ENCODE assay signal across 7 mouse cellular contexts in genomic region chr11:60209217-60209932, GRCm38 (mm10). TPM values are rescaled to one million over a fixed set of nuclear protein-coding genes. Genes with fewer than 3 reads are reported as not detected.
DNase-seq lines count a peak whose midpoint lies in the region; ATAC-seq and TF ChIP-seq lines count a peak whose summit lies in the region.

No protein-coding gene starts in this region.

- peak; percentile 86 for DNase-seq in adrenal gland, adult 2 months
- DNase-seq in cerebellum, postnatal 36 days = peak; percentile 81 to 90
- DNase-seq in gastrocnemius, postnatal 14 days = peak; percentile 78
- peak; percentile 78 for DNase-seq in left cerebral cortex, postnatal 25 days (ENCODE audit: low spot score in 2 of 2)
- DNase-seq in midbrain, embryonic 11.5 days (ENCODE audit: low spot score, missing footprints) = no peak

- peak overlapping the region; percentile 77 for H3K27ac ChIP-seq in intestine, embryonic 15.5 days
- peak overlapping the region; percentile 65 for H3K27ac ChIP-seq in midbrain, embryonic 11.5 days (ENCODE audit: low read depth, low read length)
- H3K27ac ChIP-seq in testis, adult 2 months (ENCODE audit: control insufficient read depth, insufficient read depth, low read depth, low read length) = peak overlapping the region; percentile 7; the same call in 1 of the 2 replicates

- peak; percentile 32 for ATAC-seq in intestine, embryonic 15.5 days
- 0 out of 2 replicates have a peak, but pooled peaks have one; percentile 9 for ATAC-seq in midbrain, embryonic 11.5 days (ENCODE audit: low FRiP score)

- H3K27me3 ChIP-seq in intestine, embryonic 15.5 days (replicated peaks) = no peaks in the 10 kb centered on the region
- no peaks in the 10 kb centered on the region for H3K27me3 ChIP-seq in midbrain, embryonic 11.5 days (ENCODE audit: control insufficient read depth, insufficient read depth, low read length)
- H3K27me3 ChIP-seq in testis, adult 2 months (ENCODE audit: control insufficient read depth, insufficient read depth, low read length) = no peaks in the 10 kb centered on the region

- H3K4me3 ChIP-seq in intestine, embryonic 15.5 days (replicated peaks) = peak overlapping the region; percentile 36
- peak overlapping the region; percentile 49 for H3K4me3 ChIP-seq in midbrain, embryonic 11.5 days (ENCODE audit: low read depth, low read length)
- H3K4me3 ChIP-seq in testis, adult 2 months (ENCODE audit: control insufficient read depth, low read depth, low read length) = peak overlapping the region; percentile 88

- TF ChIP-seq POLR2A in testis, adult 2 months (IDR thresholded peaks at IDR 0.05; ENCODE audit: control insufficient read depth, low read depth, low read length) = no peak

- no peak for TF ChIP-seq CTCF in testis, adult 2 months (IDR thresholded peaks at IDR 0.05; ENCODE audit: control insufficient read depth, insufficient read depth, insufficient replicate concordance, low read depth, low read length)

- H3K9me3 ChIP-seq in intestine, embryonic 15.5 days = no peaks in the 10 kb centered on the region
- H3K9me3 ChIP-seq in midbrain, embryonic 11.5 days (ENCODE audit: control insufficient read depth, low read length) = no peaks in the 10 kb centered on the region

- peak overlapping the region; percentile 50 for H3K9ac ChIP-seq in intestine, embryonic 15.5 days
- H3K9ac ChIP-seq in midbrain, embryonic 11.5 days (ENCODE audit: low read length) = peak overlapping the region; percentile 63

- WGBS in intestine, embryonic 15.5 days = 31% methylated on average over 7 of the region's 7 CpGs
- 65% methylated on average over 7 of the region's 7 CpGs for WGBS in midbrain, embryonic 11.5 days

- intact Hi-C loops in gastrocnemius, postnatal 14 days (cut with DNase I; ENCODE audit: low total_unique reads) = no loop called here
- intact Hi-C loops in left cerebral cortex, postnatal 25 days (cut with DNase I) = no loop called here

- H3K4me1 ChIP-seq in intestine, embryonic 15.5 days (replicated peaks) = peaks cover 55% of the 10 kb centered on the region
- H3K4me1 ChIP-seq in midbrain, embryonic 11.5 days (ENCODE audit: control insufficient read depth, insufficient read depth, low read length) = peaks cover 48% of the 10 kb centered on the region
- peaks cover 23% of the 10 kb centered on the region for H3K4me1 ChIP-seq in testis, adult 2 months (ENCODE audit: control insufficient read depth, insufficient read depth, low read length)

- peak overlapping the region; percentile 68 for H3K4me2 ChIP-seq in intestine, embryonic 15.5 days (replicated peaks)
- peak overlapping the region; percentile 82 for H3K4me2 ChIP-seq in midbrain, embryonic 11.5 days

- H3K36me3 ChIP-seq in intestine, embryonic 15.5 days = peaks cover 23% of the 10 kb centered on the region
- peaks cover 11% of the 10 kb centered on the region for H3K36me3 ChIP-seq in midbrain, embryonic 11.5 days (ENCODE audit: control insufficient read depth, insufficient read depth, low read length)
- H3K36me3 ChIP-seq in testis, adult 2 months (ENCODE audit: control insufficient read depth, insufficient read depth, low read length) = no peaks in the 10 kb centered on the region

RNA-seq across cellular contexts. Expression of gene Srebf1, which starts 13.0 kb away (rescaled TPM):
- 100 to 1,000 TPM; 201 to 250 TPM for total RNA-seq in adrenal gland, adult 2 months (2021)
- polyA plus RNA-seq in adrenal gland, adult 2 months (2012; rRNA removed) = 661 and 745 TPM in 2 replicates
- total RNA-seq in gastrocnemius, postnatal 14 days (2021) = 10 to 100 TPM; 20.9 to 24.5 TPM
- 89.5 and 108 TPM in 2 replicates for polyA plus RNA-seq in intestine, embryonic 15.5 days (2015; fragmentation: Nextera tagmentation; extraction: Ambion mirVana)
- total RNA-seq in left cerebral cortex, postnatal 25 days (2021) = 10 to 100 TPM; 42.3 to 50.7 TPM
- 38.3 and 41.1 TPM in 2 replicates for polyA plus RNA-seq in midbrain, embryonic 11.5 days (2014; fragmentation: Nextera tagmentation; extraction: Ambion mirVana)
- 13.2 and 18.5 TPM in 2 replicates for polyA plus RNA-seq in testis, adult 2 months (2012; rRNA removed)

Comparison
In these comparisons a context has a peak if more than half of its experiments do, and no peak if none do; other contexts are left out.
1. H3K27ac ChIP-seq: peak in every context shown above with its lines; median percentile 77 in intestine, embryonic 15.5 days; 65 in midbrain, embryonic 11.5 days; 7 in testis, adult 2 months.
2. H3K4me3 ChIP-seq: peak in every context shown above with its lines; median percentile 88 in testis, adult 2 months; 49 in midbrain, embryonic 11.5 days; 36 in intestine, embryonic 15.5 days.